Mouse (Mus musculus): ENCODE data around the gene Nudcd3. TPM values are rescaled to one million over a fixed set of nuclear protein-coding genes. Genes with fewer than 3 reads are reported as not detected.

Gene Nudcd3
- polyA plus RNA-seq (2012; fragmentation: generic; extraction: Trizol): 67.1 TPM

GRCm38 (mm10) chr11:6200087-6200569, at the start of gene Nudcd3:
Gene Nudcd3, minus strand, starts transcription at chr11:6200415.
- peak; percentile 6 for TF ChIP-seq REST (IDR thresholded peaks at IDR 0.05; ENCODE audit: insufficient read depth, insufficient read length)
- peak; percentile 90 for TF ChIP-seq POLR2AphosphoS2 (IDR thresholded peaks at IDR 0.05; ENCODE audit: insufficient read length, low read depth)
- TF ChIP-seq MYOG (IDR thresholded peaks at IDR 0.05; ENCODE audit: control insufficient read depth in 1 of 3, insufficient read depth in 1 of 3, insufficient read length in 2 of 3, low read depth in 2 of 3): peak in 2 of 3 experiments; percentile 15 to 51
- peak; percentile 98 for TF ChIP-seq USF1 (IDR thresholded peaks at IDR 0.05; ENCODE audit: low read depth)
- no peak for TF ChIP-seq TCF3 (IDR thresholded peaks at IDR 0.05; ENCODE audit: insufficient read length, low read depth)
- TF ChIP-seq TCF12 (IDR thresholded peaks at IDR 0.05; ENCODE audit: insufficient read depth, poor library complexity, severe bottlenecking): no peak
- peak; percentile 94 for TF ChIP-seq POLR2A (IDR thresholded peaks at IDR 0.05; ENCODE audit: insufficient read length, low read depth)
- H3ac ChIP-seq (ENCODE audit: control insufficient read depth, insufficient read length): peak within 1 kb of the TSS; percentile 7
- H3K27me3 ChIP-seq (ENCODE audit: control insufficient read depth, insufficient read depth, insufficient read length): peaks cover 2% of the 10 kb centered on the region
- H3K4me2 ChIP-seq (ENCODE audit: low read depth): peak within 1 kb of the TSS; percentile 95
- peak within 1 kb of the TSS; percentile 98 for H3K4me3 ChIP-seq
- no peaks in the 10 kb centered on the region for H3K36me3 ChIP-seq (ENCODE audit: control insufficient read depth, insufficient read depth)
- peaks cover 47% of the 10 kb centered on the region for H3K79me2 ChIP-seq (ENCODE audit: control insufficient read depth, insufficient read depth)

- Histone ChIP-seq H3K4me3 (no peak overlapping the region), H3K79me2 (ENCODE audit: control insufficient read depth, insufficient read depth) (no peaks in the 10 kb centered on the region), H3K36me3 (ENCODE audit: control insufficient read depth, insufficient read depth) (no peaks in the 10 kb centered on the region), H3K27me3 (ENCODE audit: control insufficient read depth, insufficient read depth, insufficient read length) (no peaks in the 10 kb centered on the region), H3K4me2 (ENCODE audit: low read depth) (no peak overlapping the region), H3ac (ENCODE audit: control insufficient read depth, insufficient read length) (no peak overlapping the region)
- no peak for TF ChIP-seq MYOG (IDR thresholded peaks at IDR 0.05; ENCODE audit: control insufficient read depth in 1 of 3, insufficient read depth in 1 of 3, insufficient read length in 2 of 3, low read depth in 2 of 3)
These were observed 44.5 kb upstream of the Nudcd3 start for GRCm38 (mm10) chr11:6244707-6245106.

- H3K4me3 ChIP-seq: no peak overlapping the region
- H3K4me2 ChIP-seq (ENCODE audit: low read depth): no peak overlapping the region
- no peaks in the 10 kb centered on the region for H3K36me3 ChIP-seq (ENCODE audit: control insufficient read depth, insufficient read depth)
- H3ac ChIP-seq (ENCODE audit: control insufficient read depth, insufficient read length): no peak overlapping the region
- H3K27me3 ChIP-seq (ENCODE audit: control insufficient read depth, insufficient read depth, insufficient read length): peaks cover 20% of the 10 kb centered on the region
- no peaks in the 10 kb centered on the region for H3K79me2 ChIP-seq (ENCODE audit: control insufficient read depth, insufficient read depth)
- TF ChIP-seq CEBPB (IDR thresholded peaks at IDR 0.05; ENCODE audit: insufficient read depth, poor library complexity, severe bottlenecking): no peak
- no peak for TF ChIP-seq MYOG (IDR thresholded peaks at IDR 0.05; ENCODE audit: control insufficient read depth in 1 of 3, insufficient read depth in 1 of 3, insufficient read length in 2 of 3, low read depth in 2 of 3)
- no peak for TF ChIP-seq MAX (IDR thresholded peaks at IDR 0.05; ENCODE audit: low read depth)
- TF ChIP-seq E2F4 (IDR thresholded peaks at IDR 0.05; ENCODE audit: insufficient read depth): no peak
- TF ChIP-seq POLR2A (IDR thresholded peaks at IDR 0.05; ENCODE audit: insufficient read length, low read depth): no peak
- TF ChIP-seq REST (IDR thresholded peaks at IDR 0.05; ENCODE audit: insufficient read depth, insufficient read length): no peak
- no peak for TF ChIP-seq SRF (IDR thresholded peaks at IDR 0.05; ENCODE audit: control insufficient read depth, insufficient read length, low read depth)
- TF ChIP-seq MYOD1 (IDR thresholded peaks at IDR 0.05; ENCODE audit: control insufficient read depth in 1 of 3, insufficient read length in 2 of 3, low read depth in 2 of 3): no peak
- TF ChIP-seq TCF3 (IDR thresholded peaks at IDR 0.05; ENCODE audit: insufficient read length, low read depth): no peak
- no peak for TF ChIP-seq TCF12 (IDR thresholded peaks at IDR 0.05; ENCODE audit: insufficient read depth, poor library complexity, severe bottlenecking)
- TF ChIP-seq USF1 (IDR thresholded peaks at IDR 0.05; ENCODE audit: low read depth): no peak
- TF ChIP-seq POLR2AphosphoS2 (IDR thresholded peaks at IDR 0.05; ENCODE audit: insufficient read length, low read depth): no peak
These were observed 32.8 kb upstream of the Nudcd3 start for GRCm38 (mm10) chr11:6233025-6233424.

- H3K4me3 ChIP-seq: no peak within 1 kb of the TSS
- peaks cover 40% of the 10 kb centered on the region for H3K27me3 ChIP-seq (ENCODE audit: control insufficient read depth, insufficient read depth, insufficient read length)
- H3ac ChIP-seq (ENCODE audit: control insufficient read depth, insufficient read length): no peak within 1 kb of the TSS
- TF ChIP-seq MYOG (IDR thresholded peaks at IDR 0.05; ENCODE audit: control insufficient read depth in 1 of 3, insufficient read depth in 1 of 3, insufficient read length in 2 of 3, low read depth in 2 of 3) (no peak), POLR2A (IDR thresholded peaks at IDR 0.05; ENCODE audit: insufficient read length, low read depth) (no peak), MAX (IDR thresholded peaks at IDR 0.05; ENCODE audit: low read depth) (no peak), E2F4 (IDR thresholded peaks at IDR 0.05; ENCODE audit: insufficient read depth) (no peak), REST (IDR thresholded peaks at IDR 0.05; ENCODE audit: insufficient read depth, insufficient read length) (no peak), USF1 (IDR thresholded peaks at IDR 0.05; ENCODE audit: low read depth) (no peak), CEBPB (IDR thresholded peaks at IDR 0.05; ENCODE audit: insufficient read depth, poor library complexity, severe bottlenecking) (no peak), MYOD1 (IDR thresholded peaks at IDR 0.05; ENCODE audit: control insufficient read depth in 1 of 3, insufficient read length in 2 of 3, low read depth in 2 of 3) (no peak), TCF12 (IDR thresholded peaks at IDR 0.05; ENCODE audit: insufficient read depth, poor library complexity, severe bottlenecking) (no peak), TCF3 (IDR thresholded peaks at IDR 0.05; ENCODE audit: insufficient read length, low read depth) (no peak), POLR2AphosphoS2 (IDR thresholded peaks at IDR 0.05; ENCODE audit: insufficient read length, low read depth) (no peak), SRF (IDR thresholded peaks at IDR 0.05; ENCODE audit: control insufficient read depth, insufficient read length, low read depth) (no peak)
- H3K36me3 ChIP-seq (ENCODE audit: control insufficient read depth, insufficient read depth): no peaks in the 10 kb centered on the region
- H3K79me2 ChIP-seq (ENCODE audit: control insufficient read depth, insufficient read depth): no peaks in the 10 kb centered on the region
- no peak within 1 kb of the TSS for H3K4me2 ChIP-seq (ENCODE audit: low read depth)
These were observed 29.8 kb upstream of the Nudcd3 start, which contains the start of gene Npc1l1 for GRCm38 (mm10) chr11:6230012-6230411. Gene Npc1l1, minus strand, starts transcription at chr11:6230143.

GRCm38 (mm10) chr11:6224541-6225229, 24.5 kb upstream of the Nudcd3 start:
- H3ac ChIP-seq (ENCODE audit: control insufficient read depth, insufficient read length): no peak overlapping the region
- peaks cover 44% of the 10 kb centered on the region for H3K27me3 ChIP-seq (ENCODE audit: control insufficient read depth, insufficient read depth, insufficient read length)
- H3K4me2 ChIP-seq (ENCODE audit: low read depth): no peak overlapping the region
- TF ChIP-seq MYOD1 (IDR thresholded peaks at IDR 0.05; ENCODE audit: control insufficient read depth in 1 of 3, insufficient read length in 2 of 3, low read depth in 2 of 3) (no peak), REST (IDR thresholded peaks at IDR 0.05; ENCODE audit: insufficient read depth, insufficient read length) (no peak), USF1 (IDR thresholded peaks at IDR 0.05; ENCODE audit: low read depth) (no peak)
- no peak overlapping the region for H3K4me3 ChIP-seq
- no peaks in the 10 kb centered on the region for H3K79me2 ChIP-seq (ENCODE audit: control insufficient read depth, insufficient read depth)
- no peaks in the 10 kb centered on the region for H3K36me3 ChIP-seq (ENCODE audit: control insufficient read depth, insufficient read depth)

All from myocyte (in vitro differentiated cells).